Mouse (Mus musculus) lung, postnatal 10 days (tissue): ENCODE measurements around the gene BC100530.
"Not testable (repeated sequence)": the region's sequence is repeated elsewhere in the genome, so short reads cannot be mapped to it uniquely, and the experiment has no call there.

Source experiments
- DNase-seq: peaks from one replicate; pipeline ENCODE4 v3.0.0; 2021

BC100530 gene

DNA sequence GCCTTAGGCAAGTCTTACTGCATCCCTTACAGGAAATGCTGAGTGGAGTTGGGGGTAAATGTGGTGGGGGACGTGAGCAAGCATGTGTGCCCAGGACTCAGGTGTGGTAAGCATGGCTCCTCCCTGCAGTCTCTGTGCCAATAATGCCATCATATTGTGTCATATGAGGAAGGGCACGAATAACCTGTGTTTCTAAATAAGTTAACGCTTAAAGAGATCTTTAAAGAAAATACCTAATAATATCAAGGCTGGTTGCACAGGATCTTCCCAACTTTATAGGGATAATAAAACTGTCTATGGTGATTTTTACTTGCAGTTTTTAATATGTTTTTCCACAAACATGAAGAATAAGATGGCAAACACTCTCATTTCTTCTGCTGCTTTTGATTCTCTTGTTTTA is at the start of gene BC100530:
TSS of gene BC100530 (minus strand) at position 101 of the 400 bp plus-strand sequence.
- not testable (repeated sequence) for DNase-seq

DNA sequence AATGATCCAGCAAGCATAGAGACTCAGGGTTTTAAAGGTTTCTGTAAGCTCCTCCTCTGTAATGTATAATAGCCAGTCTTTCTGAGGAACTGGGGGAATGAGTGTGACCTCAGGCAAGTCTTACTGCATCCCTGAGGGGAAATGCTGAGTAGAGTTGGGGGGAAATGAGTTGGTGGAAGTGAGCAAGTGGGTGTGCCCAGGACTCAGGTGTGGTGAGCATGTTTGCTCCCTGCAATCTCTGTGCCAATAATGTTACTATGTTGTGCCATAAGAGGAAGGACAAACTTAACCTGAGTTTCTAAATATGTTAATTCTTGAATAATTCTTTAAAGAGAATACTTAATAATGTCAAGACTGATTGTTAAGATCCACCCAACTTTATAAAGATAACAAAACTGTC is 40.8 kb upstream of the BC100530 start, which contains the start of gene Stfa2:
TSS of gene Stfa2 (minus strand) at position 101 of the 400 bp plus-strand sequence.
- no peak for DNase-seq

DNA sequence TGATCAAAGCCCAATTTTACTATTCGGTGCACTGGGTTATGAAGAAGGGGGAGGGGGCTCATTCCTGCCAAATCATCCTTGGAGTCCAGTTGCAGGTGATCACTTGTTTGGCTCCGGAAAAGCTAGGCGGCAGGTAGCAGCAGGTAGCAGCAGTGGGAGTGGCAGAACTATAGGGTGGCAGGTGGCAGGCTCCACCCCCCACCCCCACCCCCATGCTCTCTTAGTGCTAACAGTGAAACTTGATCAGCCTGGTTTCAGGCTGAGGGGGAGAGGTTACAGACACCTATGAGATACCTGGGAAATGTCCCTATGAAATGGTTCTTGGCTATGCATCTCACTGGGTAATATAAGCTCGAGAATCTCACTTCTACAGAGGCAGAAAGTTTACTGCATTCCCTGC is 21.5 kb upstream of the BC100530 start:
- no peak for DNase-seq

GRCm38 (mm10) chr16:36337171-36337570 is 30.4 kb downstream of the BC100530 start:
- no peak for DNase-seq

DNA sequence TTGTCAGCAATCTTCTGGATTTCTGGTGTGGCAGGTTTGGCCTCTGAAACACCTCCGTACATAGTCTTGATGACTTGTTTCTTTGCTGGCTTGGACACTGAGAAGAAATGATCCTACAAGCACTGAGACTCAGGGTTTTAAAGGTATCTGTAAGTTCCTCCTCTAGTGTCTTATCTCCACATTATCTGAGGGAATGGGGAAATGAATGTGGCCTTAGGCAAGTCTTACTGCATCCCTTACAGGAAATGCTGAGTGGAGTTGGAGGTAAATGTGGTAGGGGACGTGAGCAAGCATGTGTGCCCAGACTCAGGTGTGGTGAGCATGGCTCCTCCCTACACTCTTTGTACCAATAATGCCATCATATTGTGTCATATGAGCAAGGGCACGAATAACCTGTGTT is 33.3 kb downstream of the BC100530 start, which contains the start of gene BC117090:
TSS of gene BC117090 (minus strand) at position 101 of the 400 bp plus-strand sequence.
- no peak for DNase-seq

DNA sequence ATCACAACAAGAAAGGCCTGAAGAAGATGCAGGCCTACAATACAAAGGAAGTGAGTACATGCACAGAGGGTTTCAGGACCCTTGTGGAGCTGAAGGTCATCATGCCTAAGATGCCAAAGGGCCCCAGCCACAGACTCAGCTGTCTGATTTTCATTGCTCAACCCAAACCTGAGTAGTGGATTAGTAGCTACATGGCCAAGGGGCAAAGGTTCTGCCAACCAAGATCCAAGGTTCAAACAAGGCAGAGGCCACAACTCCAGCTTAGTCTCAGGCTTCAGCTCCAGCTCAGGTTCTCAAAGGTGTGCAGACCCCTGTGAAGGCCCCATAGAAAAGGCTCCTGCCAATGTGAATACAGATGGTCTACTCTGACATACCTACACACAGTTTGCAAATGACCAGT is 48.3 kb downstream of the BC100530 start:
- DNase-seq, result no peak

DNA sequence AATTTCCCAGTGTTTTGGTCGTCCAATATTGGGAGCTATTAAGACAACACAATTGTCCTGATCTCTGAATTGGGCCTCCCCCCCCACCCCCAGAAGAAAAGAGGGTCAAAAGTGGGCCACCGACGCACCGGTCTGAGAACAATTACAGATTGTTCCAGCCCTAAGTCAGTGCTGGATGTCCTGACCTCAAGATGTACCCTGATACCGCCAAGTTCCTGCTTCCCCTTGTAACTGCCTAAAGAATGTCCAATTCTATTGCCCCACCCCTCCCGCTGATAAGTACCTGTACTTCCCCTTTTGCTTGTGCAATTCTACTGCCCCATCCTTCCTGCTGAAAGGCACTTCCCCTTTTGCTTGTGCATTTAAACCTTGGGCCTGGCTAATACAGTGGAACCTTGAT is 51.4 kb downstream of the BC100530 start:
- not testable (repeated sequence) for DNase-seq
